Mouse (Mus musculus) CH12.LX (cell line): ENCODE results near the gene Gli2.

Experiments
- CTCF ChIP-seq, 2 experiments: IDR thresholded peaks in 1 of 2; conservative IDR thresholded peaks in 1 of 2; 2 replicates each; pipeline ENCODE4 v1.5.1; 2011 to 2012; ENCODE audit warnings: low read depth in 2 of 2, low read length in 2 of 2, improper control_type of control experiment in 1 of 2, inconsistent platforms in 1 of 2, mild to moderate bottlenecking in 1 of 2, moderate library complexity in 1 of 2
- NELFE ChIP-seq: IDR thresholded peaks from 2 replicates; pipeline ENCODE4 v1.6.1; 2011; ENCODE audit warnings: low read depth, low read length, improper control_type of control experiment
- NRF1 ChIP-seq: IDR thresholded peaks from 2 replicates; pipeline ENCODE4 v1.6.1; 2014; ENCODE audit warnings: low read depth, mild to moderate bottlenecking, inconsistent platforms, low read length, improper control_type of control experiment, moderate library complexity

GRCm38 (mm10) chr1:119053402-119053841, at the start of gene Gli2:
- TF ChIP-seq CTCF (conservative IDR thresholded peaks at IDR 0.05 in 1 of 2, IDR thresholded peaks at IDR 0.05 in 1 of 2; ENCODE audit: low read depth in 2 of 2, low read length in 2 of 2) (no peak), NRF1 (no peak), NELFE (no peak)
